Mouse (Mus musculus) gastrocnemius, postnatal 10 days (tissue): ENCODE measurements at regions not wholly inside any gene's neighbourhood (a gene's known extent, or its start where the extent isn't known, plus 50 kb on each side); places are given as distances from the start of the nearest gene placed in this dataset.

ENCODE experiments used
- DNase-seq: peaks from one replicate; pipeline ENCODE4 v3.0.0; 2021; ENCODE audit warnings: mixed read lengths

DNA sequence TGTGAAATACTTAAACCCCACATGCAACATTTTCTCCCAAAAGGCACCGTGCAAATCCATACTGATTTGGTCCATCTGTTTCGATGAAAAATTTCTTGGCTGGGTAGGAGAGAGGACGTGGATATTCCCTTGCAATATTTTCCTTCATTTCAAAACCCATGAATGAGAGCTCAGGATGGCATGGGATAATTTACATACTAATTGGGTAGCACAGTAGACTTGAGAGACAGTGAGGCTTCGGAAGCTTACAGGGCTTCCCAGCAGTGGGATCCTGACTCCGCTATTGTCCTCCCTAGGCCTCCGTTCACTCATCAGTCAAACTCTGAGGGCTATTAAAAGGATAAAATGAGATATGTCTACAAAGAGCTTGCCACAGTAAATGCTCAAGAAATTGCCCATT, 59.8 kb downstream of the Sox3 start:
- DNase-seq, result no peak

DNA sequence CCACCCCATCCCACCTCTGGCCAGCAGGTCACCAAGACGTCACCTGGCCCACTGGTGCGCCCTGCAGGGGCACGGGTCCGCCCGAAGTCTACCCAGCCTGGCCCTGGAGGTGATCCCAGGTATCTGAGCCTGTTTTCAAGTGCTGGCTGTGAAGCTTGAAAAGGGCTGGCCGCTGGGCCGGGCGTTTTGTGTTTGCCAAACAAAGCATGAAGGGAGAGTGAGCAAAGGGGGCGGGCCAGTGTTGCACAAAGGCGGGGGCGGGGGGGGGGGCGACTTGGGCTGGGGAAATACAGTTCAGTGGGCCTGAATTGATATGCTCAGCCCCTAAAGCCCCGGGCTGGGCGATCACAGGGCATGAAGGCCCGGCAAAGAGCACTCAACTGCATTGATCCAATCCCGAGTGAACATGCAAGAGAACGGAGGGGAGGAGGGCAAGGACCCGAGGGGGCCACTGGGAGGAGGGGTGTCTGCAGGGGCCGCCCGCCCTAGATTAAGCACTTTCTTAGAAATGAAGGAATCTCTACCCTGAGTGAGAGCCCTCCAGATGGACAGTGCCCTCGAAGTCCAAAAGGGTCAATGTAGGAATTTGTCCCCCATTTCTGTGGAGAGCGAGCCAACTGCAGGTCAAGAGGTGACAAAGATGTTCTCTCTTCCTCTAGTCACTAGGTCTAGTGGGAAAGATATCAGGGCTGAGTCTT, 61.8 kb downstream of the Sox3 start:
- no peak for DNase-seq

DNA sequence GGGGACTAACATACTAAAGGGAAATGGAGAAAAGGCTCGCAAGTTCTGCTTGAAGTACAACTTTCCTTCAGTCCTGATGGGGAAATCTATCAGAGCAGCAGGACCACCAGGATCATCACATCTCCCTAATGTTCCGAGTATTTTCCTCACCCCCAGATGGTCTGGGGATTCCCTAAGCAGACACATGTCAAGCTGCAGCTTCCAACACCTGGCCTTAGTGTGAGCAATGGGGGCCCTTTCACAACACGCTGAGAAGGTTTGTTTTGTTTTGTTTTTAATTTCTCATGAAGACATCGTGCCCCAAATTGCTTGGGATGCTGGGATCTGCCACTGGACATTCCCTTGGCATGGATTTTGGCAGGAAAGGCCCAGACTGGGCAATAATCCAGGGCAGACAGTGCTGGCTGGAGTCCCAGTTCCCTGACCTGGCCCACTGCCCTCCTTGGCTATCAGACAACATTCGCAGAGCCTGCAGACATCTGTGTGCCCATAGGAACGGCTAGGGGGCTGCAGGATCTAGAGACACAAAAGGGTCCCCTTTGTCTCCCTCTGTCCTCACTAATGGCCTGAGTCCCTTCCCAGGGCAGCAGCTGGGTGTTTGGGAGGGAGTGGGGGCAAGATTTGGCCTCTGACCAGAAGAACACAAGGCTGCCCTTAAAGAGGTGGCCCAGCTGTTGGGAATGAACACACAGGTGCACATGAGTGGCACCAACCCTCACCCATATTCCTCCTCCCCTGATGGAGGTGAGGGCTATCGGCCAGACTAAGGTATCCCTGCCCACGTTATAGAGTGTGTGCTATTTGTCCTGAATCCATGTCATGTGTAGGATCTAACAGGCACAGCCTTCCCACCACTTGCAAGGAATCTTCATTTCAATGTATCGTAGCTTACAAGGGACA, 67.8 kb downstream of the Sox3 start:
- peak; percentile 10 for DNase-seq

DNA sequence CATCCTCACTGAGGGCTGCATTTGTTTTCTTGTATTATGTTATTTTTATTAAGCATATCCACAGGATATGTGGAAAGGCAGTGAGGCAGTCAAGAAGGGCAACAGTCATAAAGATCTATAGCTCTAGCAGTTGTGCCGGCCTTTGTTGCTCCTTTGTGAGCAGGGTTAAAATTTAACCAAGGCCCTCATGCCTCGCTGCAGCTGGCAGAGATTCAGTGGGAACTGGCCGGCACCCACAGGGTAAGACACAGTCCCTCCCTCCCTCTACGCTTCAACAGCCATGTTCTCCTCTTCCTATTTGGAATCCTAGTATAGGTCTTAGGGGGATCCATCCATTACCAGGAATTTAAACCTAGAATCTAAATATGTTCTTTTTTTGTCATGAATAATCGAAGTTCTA, 94.7 kb downstream of the Sox3 start:
- no peak for DNase-seq

DNA sequence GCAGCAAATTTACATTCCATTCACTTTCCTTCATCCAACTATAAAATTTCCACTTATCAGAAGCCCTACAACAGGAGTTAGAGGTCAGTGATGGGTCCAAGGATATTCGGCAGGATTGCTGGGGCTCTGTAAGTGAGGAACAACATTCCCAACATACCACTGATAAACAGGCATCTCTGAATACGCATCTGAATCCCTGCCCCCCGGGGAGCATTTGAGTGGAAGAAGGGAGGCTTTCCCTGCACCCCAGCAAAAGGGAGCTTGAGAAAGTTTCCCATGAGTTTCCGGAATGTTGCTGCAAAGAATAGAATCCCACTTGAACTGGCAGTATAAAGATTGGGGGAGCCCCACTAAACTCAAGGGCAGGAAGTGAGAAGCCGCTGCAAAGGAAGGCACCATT, 112.5 kb downstream of the Sox3 start:
- no peak for DNase-seq

DNA sequence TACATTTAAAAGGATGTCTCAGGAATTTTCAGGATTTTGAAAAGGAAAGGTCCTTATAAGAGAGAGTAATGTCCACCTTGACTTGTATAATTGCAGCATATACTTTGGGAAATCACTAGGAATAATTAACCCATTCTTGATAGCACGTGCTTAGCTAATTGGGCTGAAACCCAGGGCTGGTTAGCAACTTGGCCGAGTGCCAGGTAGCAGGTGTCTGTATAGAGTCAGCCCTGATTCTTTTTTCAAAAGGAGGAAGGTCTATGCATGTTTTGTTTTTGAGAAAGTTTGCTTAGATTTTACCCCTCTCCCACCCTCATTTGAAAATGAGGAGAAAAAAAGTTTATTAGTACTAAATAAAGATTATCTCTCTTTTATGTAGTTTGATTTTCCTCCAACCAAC, 113.1 kb downstream of the Sox3 start:
- DNase-seq, result no peak

DNA sequence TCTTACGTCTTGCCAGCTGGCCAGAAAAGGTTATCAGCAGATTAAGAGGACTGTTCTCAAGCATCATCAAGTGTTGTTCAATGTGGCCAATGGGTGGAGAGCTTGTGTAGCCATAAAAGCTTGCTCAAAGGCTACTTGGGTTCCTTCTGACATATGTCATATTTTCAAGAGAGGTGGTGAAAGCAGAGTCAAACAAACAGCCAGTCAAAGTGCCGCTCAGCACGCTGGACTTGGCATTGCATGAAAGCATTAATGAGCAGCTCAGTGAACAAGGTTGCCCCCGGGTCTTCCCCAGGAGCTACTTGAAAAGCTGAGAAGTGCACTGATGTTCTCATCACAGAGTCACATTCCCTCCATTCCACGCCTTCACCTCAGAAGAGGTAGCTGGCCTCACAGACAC, 119.6 kb downstream of the Sox3 start:
- DNase-seq, result no peak

DNA sequence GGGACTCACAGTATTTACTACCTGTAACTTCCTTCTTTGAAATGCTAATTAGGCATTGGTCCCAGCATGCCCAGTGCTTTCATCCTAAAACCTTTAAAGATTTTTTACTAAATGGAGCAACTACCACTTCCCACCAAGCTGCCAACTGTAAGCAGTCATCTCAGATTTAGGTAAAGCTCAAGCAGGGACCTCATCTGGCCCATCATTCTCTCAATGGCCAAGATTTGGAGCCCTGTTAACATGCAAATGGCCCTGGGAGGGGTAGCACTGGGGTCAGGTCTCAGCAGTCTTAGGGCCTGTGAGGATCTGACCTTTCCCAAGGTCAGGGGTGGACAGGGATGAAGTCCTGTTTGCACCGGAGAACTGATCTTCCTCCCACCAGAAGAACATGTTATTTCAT, 120.8 kb downstream of the Sox3 start:
- no peak for DNase-seq

DNA sequence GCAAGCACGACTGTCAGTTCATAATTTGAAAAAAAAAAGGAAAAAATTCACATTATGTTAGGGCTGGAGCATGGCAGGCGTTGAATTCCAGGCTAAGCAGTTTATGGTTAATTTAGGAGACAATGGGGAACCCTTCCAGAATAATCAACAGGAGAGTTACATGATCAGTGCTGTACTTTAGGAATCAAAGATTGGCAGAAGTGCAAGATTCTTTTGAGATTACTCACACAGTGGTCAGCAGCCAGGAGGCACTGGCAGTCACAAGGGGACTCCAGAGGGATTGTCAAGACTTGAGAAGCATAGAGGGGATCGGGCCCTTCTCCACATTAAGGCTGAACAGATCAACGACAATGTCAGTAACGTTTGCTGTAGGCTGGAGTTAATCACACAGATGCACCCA, 142.8 kb downstream of the Sox3 start:
- DNase-seq, result no peak

DNA sequence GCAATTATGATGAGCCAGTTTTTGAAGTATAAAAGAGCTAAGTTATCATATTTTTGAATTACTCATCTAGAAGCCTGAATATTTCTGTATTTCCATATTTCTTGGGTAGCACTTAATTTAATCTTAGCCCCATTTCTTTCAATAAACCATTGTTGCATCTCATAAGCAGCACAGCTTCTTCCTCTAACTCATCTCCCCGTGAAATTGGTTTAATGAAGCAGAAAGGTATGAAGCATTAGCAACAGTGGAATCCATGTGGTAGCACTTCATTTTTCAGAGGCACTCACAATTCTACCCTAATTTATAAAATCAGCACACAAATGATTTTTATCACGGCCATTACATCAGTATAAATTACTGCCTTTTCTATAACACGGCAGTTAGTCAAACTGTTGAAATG, 149.3 kb downstream of the Sox3 start:
- no peak for DNase-seq

DNA sequence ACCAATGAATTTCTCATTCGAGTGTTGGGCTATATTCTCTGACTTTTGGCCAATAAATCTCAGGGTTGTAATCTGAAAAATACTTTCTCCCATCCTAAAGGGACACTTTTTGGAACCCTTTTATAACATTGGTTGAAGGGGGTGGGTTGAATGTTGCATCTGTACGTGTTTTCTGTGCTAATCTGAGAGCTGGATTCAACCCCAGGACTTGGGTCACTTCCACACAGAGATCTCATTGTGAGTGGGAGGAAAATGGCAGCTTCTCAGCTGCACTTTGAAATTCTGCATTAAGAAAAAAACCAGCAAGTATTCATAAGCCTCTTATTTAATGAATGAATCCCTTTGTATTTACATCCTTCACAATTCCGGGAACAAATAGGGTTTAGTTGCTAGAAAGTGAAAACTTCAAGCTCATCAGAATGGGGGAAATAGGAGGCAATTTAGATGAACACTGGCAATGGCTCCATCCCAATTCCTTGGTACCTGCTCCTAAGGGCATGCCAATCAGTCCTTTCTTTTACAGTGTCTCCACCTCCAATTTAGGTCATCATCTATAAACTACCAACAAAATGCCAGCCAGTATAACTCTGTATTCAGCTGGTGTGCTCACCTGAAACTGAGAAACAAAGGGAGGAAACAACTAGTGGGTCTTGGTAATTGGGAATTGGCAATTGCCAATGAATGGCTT, 150.1 kb downstream of the Sox3 start:
- no peak for DNase-seq

DNA sequence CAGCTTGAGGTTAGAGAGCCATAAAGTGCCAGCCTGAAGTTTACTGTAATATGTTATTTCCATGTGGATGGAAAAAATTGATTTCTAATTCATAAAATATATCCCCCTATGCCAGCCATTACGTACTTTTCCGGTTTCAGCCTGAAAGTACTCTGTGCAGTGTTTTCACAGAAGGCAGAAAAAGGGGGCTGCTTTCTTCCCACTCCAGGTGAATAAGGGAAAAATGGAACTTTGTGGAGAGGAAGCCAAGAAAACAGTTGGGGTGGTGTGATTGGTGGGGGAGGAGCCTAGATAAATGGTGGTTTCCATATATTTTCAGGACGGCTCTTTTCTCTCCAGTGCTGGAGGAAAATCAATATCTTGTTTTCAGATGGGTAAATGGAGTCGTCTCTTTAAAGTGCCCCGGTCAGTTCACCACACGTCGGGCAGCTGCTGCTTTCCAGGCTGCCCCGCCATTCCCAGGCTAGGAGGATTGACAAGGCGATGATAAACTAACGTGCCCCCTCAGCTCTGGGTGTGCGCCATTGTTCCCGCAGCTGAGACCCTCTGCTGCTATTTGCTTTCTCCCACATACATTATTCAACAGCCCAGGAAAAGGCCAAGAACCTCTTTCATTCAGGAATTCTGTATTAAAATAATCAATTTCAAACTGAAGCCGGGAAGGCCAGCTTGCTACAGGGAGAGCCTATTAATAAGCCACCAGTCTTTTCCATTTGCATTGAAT, 127.1 kb upstream of the Atp11c start:
- DNase-seq, result no peak

DNA sequence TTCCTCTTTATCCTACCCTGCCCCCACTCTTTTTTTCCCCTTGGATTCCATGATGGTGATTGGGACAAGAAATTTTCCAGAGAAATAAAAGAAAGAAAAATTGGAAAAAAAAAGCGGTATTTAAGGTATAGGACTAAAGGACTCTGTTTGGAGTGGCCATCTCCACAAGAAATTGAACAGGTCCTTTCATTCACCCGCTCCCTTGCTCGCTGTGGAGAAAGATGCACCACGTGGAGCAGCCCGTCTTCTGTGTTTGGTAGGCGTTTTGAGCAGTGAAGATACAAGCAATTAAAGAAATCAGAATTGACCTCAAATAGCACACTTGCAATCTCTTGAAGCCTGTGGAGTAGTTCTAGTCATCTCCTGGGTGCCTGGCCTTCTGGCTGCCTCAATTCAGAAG, 126.3 kb upstream of the Atp11c start:
- no peak for DNase-seq

DNA sequence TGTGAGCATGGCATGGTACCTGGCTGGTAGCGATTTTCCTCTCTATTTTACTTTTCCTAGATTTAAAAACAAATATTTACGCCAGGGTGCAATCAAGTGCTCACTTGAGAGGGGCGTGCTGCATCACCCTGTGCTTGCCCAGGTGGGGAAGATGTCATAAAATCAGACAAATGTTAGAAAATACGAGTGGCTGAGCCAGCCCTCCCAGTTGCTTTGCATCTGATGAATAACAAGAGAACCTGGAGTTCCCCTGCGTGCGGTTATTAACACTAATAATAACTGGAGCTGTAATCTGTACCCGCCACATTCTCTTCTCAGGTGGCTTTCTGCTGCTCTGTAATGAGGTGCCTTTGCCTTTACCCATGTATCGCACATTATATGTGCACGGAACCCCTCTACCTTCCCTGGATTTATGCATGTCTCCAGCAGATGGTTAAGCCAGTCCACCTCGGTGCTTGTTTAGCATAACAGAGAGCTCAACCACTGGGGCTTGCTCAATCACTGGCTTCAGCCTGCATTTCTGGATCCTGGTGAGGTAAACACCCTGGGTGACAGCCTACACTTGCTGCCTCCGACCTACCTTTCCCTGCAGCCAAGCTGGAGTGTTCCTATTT, 125.8 kb upstream of the Atp11c start:
- no peak for DNase-seq

DNA sequence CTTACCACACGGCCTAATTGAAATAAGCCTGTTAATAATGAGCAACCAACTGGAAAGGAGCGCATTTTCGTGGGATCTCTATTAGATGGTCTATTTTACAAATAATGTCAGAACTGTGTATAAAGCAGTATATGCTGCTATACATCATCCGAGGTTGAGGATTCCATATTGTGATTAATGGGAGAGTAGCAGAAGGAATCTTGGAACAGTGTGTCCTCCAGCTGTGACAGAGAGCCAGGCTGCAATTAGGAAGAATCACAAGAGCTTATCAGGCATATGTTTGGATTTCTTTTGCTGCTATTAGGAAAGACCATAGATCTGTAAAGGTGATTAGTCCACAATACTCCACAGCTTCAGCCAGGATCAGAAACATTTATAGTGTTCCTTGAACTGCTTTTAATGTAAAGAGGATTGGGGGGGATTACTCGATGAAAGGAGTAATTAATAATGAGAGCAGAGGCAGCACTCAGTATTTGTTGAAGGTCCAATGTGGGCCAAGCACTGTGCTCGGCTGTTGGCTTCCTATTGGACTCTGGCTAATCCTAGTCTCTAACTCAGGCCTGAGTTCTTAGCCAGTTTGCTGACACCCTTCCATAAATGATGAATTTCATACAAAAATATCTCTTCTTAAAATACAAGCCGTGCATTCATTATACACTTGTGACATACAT, 88.7 kb upstream of the Atp11c start:
- DNase-seq, result no peak

DNA sequence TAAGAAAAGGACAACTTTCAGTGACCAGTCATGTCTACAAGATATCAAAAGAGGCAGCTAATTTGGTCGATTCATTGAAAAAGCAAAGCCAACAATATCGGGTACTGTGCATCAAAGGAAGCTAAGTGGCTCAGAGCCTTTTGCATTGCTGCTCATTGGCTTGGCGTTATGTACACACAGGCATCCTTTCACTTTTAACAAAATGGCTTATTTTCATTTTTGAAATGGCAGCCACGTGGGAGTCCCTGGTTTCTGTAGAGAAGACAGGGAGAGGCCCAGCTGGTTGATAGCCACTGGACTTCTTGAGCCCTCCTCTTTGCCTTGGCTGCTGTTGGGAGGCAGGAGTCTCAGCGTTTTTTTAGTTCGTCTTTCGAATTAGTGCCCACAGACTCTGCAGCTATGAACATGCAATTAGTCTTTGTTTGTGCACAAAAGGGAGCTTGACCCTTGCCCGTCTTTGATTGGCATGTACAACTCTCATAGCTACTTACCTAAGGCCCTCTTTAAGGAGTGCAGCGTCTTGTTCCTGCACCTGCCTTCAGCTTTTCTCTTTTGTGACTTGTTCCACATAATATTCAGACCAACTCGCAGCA, 52.3 kb upstream of the Atp11c start:
- no peak for DNase-seq
